Mouse (Mus musculus): Measurements from ENCODE around the gene Zcchc24.

GRCm38 (mm10) chr14:25738591-25739001 lies 30.2 kb downstream of the Zcchc24 start:
- TF ChIP-seq POLR2A (IDR thresholded peaks at IDR 0.05; ENCODE audit: low read depth, low read length) = no peak
- TF ChIP-seq CTCF (conservative IDR thresholded peaks at IDR 0.05; ENCODE audit: insufficient read depth, insufficient read length, low read depth, low read length) = no peak

All from kidney, adult 2 months (tissue).